Mouse (Mus musculus) c-Kit-negative CD71-positive TER-119-positive erythroid progenitor cells, embryonic 14.5 days (primary cell): ENCODE measurements around the gene Stk39.
"Not testable (repeated sequence)": the region's sequence is repeated elsewhere in the genome, so short reads cannot be mapped to it uniquely, and the experiment has no call there.

ENCODE experiments used
- DNase-seq: peaks from one replicate; pipeline ENCODE4 v3.0.0-alpha.2; 2013; ENCODE audit warnings: low read depth, low spot score

Gene Stk39

DNA sequence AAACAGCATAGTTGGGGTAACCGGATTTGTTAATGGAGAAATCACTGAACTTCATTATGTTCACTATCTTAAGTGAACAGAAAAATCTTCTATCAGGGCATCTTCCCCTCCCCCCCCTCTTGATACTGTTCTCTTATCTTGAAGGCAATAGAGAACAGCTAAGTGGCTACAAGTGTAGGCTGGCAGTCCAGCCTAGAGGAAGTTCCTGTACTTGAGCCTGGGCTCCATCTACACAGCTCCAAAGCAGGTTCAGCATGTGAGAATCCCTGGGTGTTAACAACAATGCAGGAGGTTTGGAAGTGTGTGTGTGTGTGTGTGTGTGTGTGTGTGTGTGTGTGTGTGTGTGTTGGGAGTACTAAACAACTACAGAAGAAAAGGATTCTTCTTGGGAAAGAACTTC is 230.4 kb downstream of the Stk39 start:
- no peak for DNase-seq

DNA sequence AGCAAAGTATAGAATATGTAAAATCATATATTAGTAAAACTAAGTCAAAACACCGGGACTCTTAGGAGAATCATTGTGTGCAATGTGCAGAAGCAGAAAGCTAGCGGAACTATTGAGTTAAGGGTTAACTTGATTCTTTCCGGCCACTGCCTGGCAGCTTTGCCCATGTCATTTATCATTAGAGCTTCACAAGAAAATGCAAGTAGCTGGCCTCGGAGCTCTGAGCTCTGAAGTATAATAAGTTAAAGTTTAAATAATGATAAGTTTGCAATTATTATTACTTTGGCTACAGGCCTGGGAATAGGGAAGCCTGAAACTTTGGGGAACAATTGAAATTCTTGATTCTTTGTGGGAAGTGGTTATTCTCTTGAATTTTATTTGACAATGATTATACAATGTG is 232.7 kb downstream of the Stk39 start:
- DNase-seq = not testable (repeated sequence)

DNA sequence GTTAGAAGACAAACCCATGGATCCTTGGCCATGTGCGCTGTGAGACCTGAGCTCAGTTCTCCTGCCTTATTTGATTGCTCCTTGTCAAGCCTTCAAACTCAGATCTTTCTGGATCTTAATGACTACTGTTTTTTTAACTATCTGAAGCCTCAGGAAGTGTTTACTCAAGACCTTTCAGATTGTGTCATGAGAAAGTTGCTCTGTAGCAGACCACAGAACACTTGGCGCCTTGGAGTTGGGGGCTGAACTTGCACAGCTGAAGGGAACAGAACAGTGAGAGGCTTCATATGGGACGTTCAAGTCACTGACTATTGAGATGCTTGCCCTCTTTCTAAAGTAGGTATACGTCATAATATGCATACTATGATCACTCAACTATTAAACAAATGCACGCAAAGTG is 239.1 kb downstream of the Stk39 start:
- DNase-seq = no peak

DNA sequence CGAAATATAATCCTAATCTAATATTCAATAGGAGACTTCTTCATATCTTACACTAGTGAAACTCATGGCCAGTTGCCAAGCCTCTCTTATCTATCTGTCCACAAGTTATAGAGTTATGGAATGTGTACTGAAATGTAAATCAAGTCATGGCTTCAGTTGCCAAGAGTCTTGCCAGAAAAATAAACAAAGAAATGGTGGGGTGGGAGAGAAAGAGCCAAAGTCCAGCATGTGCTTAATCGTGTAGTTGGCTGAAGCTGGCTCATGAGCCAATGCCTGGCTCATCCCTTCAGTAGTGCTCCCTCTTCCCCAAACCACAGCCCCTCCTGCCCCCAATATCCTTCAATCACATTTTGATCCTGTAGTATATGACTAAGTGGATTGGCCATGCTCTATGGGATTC is 242.2 kb downstream of the Stk39 start:
- no peak for DNase-seq

GRCm38 (mm10) chr2:68229081-68229480 is 243.0 kb downstream of the Stk39 start:
- no peak for DNase-seq

- DNase-seq = no peak
These were observed 249.7 kb downstream of the Stk39 start for GRCm38 (mm10) chr2:68222227-68222873.

DNA sequence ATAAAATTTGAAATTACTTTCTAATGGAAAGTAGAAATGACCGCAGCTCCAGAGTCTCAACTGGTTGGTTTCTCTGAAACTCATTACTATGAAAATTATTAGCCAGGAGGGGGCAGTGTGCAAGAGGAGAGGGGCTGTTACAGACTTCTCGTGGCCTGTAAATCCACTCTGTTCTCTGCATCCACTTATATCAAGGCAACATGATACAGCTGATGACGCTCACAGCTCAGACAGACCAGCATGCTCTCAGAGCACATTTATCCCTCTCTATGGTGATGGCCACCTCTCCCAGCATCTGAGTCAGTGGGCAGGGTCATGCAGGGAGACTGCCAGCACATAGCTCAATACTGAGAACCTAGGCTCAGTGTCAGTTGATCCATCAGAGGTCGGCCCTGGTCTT is 250.8 kb downstream of the Stk39 start:
- DNase-seq = no peak

GRCm38 (mm10) chr2:68219823-68220222 is 252.2 kb downstream of the Stk39 start:
- no peak for DNase-seq

DNA sequence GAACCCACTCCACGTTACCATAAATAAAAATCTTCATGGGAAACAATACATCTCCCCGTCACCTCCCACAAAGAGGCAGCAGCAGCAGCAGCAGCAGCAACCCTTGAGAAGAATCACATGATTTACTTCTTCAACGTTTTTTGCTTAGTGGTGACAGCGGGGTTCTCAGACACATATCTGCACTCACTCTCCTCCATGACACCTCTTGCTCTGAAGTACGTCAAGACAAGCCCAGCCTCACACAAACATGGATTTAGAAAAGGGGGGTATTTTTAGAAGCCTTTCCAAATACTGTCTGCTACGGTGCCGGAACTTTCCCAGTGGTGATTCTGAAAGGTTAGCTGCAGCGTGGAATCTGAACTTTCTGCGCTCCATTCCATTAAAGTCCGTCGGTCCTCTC is 256.9 kb downstream of the Stk39 start:
- no peak for DNase-seq

DNA sequence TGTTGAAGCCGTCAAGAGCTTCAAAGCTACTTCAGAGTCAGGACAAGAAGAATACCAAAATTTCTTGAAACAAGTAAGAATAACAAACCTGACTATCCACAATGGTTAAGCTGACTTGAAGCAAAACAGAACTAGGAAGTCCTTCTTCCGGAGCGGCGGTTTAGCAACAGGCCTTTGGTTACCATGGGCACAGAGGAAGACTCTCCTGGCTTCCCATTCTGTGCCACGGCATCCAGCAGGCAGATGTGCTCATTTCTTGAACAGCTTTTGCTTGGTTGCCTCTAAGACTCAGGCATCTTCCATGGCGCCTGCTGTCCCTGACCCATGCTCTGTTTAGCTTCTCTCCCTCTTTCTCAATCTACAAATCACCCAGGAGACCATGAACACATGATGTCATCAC is 257.7 kb downstream of the Stk39 start:
- no peak for DNase-seq

DNA sequence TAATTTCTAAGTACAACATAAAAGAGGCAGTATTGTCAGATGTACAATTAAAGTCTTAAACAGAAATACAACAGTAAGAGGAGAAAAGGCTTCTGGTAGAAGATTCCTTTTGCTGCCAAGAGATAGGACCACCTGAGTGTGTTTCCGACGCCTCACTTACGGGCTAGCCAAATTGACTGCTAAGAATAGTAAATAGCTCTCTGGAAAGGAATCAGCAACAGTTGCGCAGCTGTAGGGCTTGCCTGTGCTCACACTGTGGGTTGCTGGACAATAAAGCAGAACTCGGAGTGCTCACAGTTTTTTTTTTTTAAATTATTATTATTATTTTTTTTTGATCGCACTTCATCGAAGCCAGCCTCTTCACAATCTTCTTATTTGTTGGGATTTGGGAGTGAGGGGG is 260.6 kb downstream of the Stk39 start:
- DNase-seq = no peak

DNA sequence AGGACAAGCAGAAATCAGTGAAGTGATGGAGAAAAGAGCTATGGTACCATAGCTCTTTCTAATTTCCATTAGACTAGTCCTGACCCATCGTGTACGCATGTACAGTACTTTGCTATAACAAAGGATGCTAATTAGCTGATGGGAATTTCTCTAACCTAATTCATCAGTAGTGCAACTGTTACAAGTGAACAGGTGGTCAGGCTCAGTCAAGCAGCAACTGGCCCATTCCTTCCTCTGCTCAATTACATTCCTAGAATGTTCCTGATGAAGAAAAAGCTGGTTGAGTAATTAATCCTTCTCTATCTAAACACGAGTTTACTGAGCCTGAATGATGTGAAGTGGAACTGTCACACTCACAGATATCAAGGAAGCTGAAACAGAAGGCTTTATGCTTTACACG is 275.8 kb downstream of the Stk39 start:
- DNase-seq = no peak

- DNase-seq = no peak
These were observed 277.6 kb downstream of the Stk39 start for GRCm38 (mm10) chr2:68194444-68194843.

- no peak for DNase-seq
These were observed 278.6 kb downstream of the Stk39 start for GRCm38 (mm10) chr2:68193465-68193837.

GRCm38 (mm10) chr2:68192605-68193464 is 279.2 kb downstream of the Stk39 start:
- no peak for DNase-seq

- no peak for DNase-seq
These were observed 295.6 kb downstream of the Stk39 start for GRCm38 (mm10) chr2:68176425-68176824.

GRCm38 (mm10) chr2:68171306-68171705 is 300.8 kb downstream of the Stk39 start:
- DNase-seq = no peak

DNA sequence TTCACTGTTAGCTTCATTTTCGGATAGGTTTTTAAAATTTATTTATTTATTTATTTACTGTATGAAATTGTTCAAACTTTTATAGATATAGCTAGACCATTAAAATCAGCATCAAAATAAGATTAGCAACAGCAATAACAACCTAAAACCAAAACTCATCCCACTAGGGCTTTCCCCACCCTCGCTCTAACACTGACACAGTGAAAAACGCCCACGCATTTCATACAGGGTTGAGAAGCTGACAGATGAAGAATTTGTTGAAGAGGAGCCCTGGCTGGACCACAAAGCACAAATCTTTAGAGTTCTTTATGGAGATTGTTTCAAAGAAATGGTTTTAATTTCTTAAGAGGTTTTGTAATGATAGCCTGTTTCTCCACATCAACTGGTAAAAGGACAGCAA is 310.1 kb downstream of the Stk39 start:
- DNase-seq = no peak

DNA sequence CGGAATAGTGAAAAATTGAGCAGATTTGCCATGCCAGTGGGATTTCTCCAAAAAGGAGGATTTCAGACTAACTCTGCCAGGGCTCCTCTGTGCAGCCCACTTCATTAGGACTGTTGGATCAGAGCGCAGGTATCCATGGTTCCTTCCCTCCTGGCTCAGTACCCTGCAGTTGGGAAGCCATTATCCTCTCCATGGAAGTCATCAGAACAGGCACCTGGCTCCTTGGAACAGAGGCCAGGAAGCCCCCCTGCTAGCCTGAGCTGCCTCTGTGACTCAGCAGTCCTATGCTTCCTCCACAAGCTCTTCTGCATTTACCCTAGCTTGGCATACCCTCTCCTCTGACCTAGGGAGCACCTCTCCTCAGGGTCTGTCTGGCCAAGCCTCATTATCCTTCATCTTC is 311.5 kb downstream of the Stk39 start:
- no peak for DNase-seq
